Mouse (Mus musculus) kidney, adult 2 months (tissue): ENCODE results near the gene Ccdc82.

Experiments
- CTCF ChIP-seq: fragments of 200-500 bp; conservative IDR thresholded peaks from 2 replicates; pipeline ENCODE4 v1.5.1; 2011; ENCODE audit warnings: low read depth, mild to moderate bottlenecking, control low read depth, low read length, moderate library complexity, mixed read lengths; ENCODE audit not compliant: insufficient read depth, insufficient read length
- POLR2A ChIP-seq: fragments of 200-500 bp; IDR thresholded peaks from one replicate; pipeline ENCODE4 v1.6.1; 2011; ENCODE audit warnings: low read depth, low read length, control low read depth

- TF ChIP-seq POLR2A, result no peak
- TF ChIP-seq CTCF, result no peak
These were observed 14.2 kb downstream of the Ccdc82 start for GRCm38 (mm10) chr9:13260980-13261379.
